Mouse (Mus musculus): Measurements from ENCODE around the gene Gm47959. TPM values are rescaled to one million over a fixed set of nuclear protein-coding genes. Genes with fewer than 3 reads are reported as not detected.

Gene Gm47959
- total RNA-seq, 4 experiments from 2014 or later = not detected

- DNase-seq (ENCODE audit: low spot score in 2 of 2) = no peak
These were observed 32.2 kb downstream of the Gm47959 start for GRCm38 (mm10) chr1:83032508-83032907.

DNA sequence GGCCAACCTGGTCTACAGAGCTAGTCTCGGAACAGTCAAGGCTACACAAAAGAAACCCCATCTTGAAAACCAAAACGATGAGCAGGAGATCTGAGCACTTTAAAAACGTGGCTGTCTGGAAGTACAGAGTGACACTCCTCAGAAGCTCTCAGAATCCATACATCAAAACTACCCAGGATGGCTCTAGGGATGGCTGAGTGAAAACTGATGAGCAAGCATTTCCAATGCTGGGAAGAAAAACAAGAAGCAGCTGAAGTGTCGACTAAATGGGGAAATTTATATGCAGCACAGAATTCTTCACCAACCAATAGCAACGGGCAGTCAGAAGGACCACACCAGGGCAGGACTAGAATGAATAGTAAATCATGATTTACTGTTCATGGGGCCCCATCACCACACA is 34.2 kb downstream of the Gm47959 start:
- DNase-seq (ENCODE audit: low spot score in 2 of 2) = no peak

- no peak for DNase-seq (ENCODE audit: low spot score in 2 of 2)
These were observed 36.7 kb downstream of the Gm47959 start for GRCm38 (mm10) chr1:83036892-83037667.

GRCm38 (mm10) chr1:83038109-83038672 is 37.8 kb downstream of the Gm47959 start, which contains the start of gene Slc19a3:
Gene Slc19a3 (minus strand): TSS chr1:83038448.
- DNase-seq (ENCODE audit: low spot score in 2 of 2) = no peak

DNA sequence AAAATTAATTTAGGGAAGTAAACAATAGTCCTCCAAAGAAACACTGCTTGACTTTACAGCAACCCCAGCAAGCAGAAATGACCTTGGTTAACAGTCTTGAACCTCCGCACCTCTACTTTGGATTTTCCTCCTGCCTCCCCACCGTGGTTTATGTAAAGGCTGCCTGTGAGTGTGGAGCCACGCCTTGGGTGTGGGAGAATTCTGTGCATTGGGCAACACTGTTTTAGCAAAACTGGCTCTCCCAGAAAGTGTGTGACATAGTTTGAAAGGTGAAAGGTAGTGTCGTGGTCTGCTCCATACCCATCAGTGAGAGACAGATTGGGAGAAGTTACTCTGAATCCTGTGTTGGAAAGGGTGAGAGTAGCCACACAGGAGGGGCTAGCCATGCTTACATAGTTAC is 38.7 kb downstream of the Gm47959 start:
- DNase-seq (ENCODE audit: low spot score in 2 of 2) = no peak

GRCm38 (mm10) chr1:83042380-83042779 is 42.0 kb downstream of the Gm47959 start, which contains the start of gene Krtap28-10:
Gene Krtap28-10 (minus strand): TSS chr1:83042480.
- DNase-seq (ENCODE audit: low spot score in 2 of 2) = no peak

GRCm38 (mm10) chr1:83044882-83045427 is 44.6 kb downstream of the Gm47959 start, which contains the start of gene Gm47969:
Gene Gm47969 (plus strand): TSS chr1:83044932.
- DNase-seq (ENCODE audit: low spot score in 2 of 2) = no peak

Other genes with a start within 250 kb of the Gm47959 start
- gene Tm4sf20, start 232.1 kb upstream of the Gm47959 start, total RNA-seq (2022) = not detected
- gene Gm47791, start 229.3 kb upstream of the Gm47959 start, total RNA-seq (2022) = not detected
- gene Agfg1, start 161.1 kb upstream of the Gm47959 start, total RNA-seq (2022) = 10 to 100 TPM; 22.0 to 24.1 (median 23.1) TPM
- not detected for gene A030005L19Rik, start 87.2 kb upstream of the Gm47959 start, total RNA-seq (2022)
- gene A030014E15Rik, start 75.6 kb upstream of the Gm47959 start, total RNA-seq (2022) = not detected
- not detected for gene Gm6217, start 69.1 kb upstream of the Gm47959 start, total RNA-seq (2022)
- not detected for gene A030003K21Rik, start 57.2 kb upstream of the Gm47959 start, total RNA-seq (2022)
- not detected for gene Gm7544, start 44.5 kb upstream of the Gm47959 start, total RNA-seq (2022)
- gene Gm47955, start 40.3 kb upstream of the Gm47959 start, total RNA-seq (2022) = not detected
- under 1 TPM in 1 of 4 experiments, not detected in 3; 0.27 TPM for gene Slc19a3, start 37.9 kb downstream of the Gm47959 start, total RNA-seq (2022)
- gene Krtap28-10, start 41.9 kb downstream of the Gm47959 start, total RNA-seq (2022) = not detected
- gene Gm47969, start 44.4 kb downstream of the Gm47959 start, total RNA-seq (2022) = not detected
- gene A030005K14Rik, start 58.8 kb downstream of the Gm47959 start, total RNA-seq (2022) = not detected
- not detected for gene Krtap28-13, start 60.4 kb downstream of the Gm47959 start, total RNA-seq (2022)
- not detected for gene Ccl20, start 116.2 kb downstream of the Gm47959 start, total RNA-seq (2022)
- gene Daw1, start 159.2 kb downstream of the Gm47959 start, total RNA-seq (2022) = not detected